Mouse (Mus musculus): Measurements from ENCODE around the gene Urad. TPM values are rescaled to one million over a fixed set of nuclear protein-coding genes. Genes with fewer than 3 reads are reported as not detected.
A peak's percentile ranks its signal among the peaks of the same experiment; 100 is the strongest.

The Urad gene
- polyA plus RNA-seq (2017; shearing (Covaris generic)), result not detected

- no peak for ATAC-seq
These were observed at the start of gene Urad for GRCm38 (mm10) chr5:147322183-147322582. Urad (minus strand) TSS chr5:147322440.

GRCm38 (mm10) chr5:147370276-147370675 lies 48.0 kb upstream of the Urad start:
- no peak for ATAC-seq

DNA sequence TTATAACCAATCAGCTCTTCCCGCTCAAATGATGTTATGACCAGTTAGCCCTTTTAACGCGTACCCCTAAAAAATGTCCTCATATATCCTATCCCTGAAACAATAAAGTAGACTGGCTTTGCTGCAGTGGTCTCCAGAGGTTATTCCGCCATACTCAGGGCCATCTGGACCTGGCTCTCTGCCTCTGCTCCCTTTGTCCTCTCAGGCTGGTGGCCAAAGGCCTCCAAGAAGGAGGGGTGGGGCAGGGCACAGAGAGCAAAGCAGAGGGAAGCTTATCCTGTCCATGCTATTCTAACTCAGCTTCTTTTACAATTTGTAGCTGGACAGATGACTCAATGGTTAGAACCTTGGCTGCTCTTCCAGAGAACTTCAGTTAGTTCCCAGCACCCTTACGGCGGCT lies 46.0 kb upstream of the Urad start:
- ATAC-seq, result no peak

GRCm38 (mm10) chr5:147365995-147366765 lies 43.9 kb upstream of the Urad start:
- ATAC-seq, result peak; percentile 63

GRCm38 (mm10) chr5:147363054-147363453 lies 40.8 kb upstream of the Urad start:
- no peak for ATAC-seq

DNA sequence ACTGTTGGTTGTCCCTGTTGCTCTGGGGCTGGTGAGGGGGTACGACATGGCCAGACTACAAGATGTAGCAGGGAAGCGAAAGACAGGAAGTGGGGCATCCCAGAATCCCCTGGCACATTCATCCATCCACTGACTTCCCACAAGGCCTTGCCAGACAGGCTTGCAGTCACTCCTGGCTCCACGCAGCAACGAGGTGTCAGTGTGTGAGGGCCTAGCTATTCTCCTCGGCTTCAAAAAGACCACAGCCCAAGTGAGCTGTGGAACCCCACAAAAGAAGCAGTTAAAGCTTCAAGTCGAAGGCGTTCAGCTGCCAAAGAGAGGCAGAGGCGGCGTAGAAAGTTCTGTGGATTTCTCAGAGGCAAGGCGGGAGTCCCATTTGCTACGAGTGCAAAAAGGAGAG lies 36.2 kb upstream of the Urad start:
- ATAC-seq, result no peak

DNA sequence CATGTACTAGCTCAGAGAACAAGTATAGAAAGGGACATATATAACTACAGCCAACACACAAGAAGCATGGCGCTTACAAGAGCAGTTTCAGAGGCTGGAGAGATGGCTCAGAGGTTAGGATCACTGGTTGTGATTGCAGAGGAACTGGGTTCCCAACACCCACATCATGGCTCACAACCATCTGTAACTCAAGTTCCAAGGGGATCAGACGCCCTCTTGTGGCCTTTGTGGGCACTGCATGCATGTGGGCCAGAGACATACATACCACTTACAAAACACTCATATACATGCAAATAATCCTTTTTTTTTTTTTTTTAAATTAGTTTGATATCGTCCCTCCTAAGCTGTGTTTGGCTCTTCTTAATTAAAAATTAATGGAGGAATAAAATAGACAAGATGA lies 35.3 kb upstream of the Urad start:
- no peak for ATAC-seq

- no peak for ATAC-seq
These were observed 34.2 kb upstream of the Urad start for GRCm38 (mm10) chr5:147356260-147357055.

GRCm38 (mm10) chr5:147355788-147356187 lies 33.5 kb upstream of the Urad start:
- ATAC-seq, result no peak

DNA sequence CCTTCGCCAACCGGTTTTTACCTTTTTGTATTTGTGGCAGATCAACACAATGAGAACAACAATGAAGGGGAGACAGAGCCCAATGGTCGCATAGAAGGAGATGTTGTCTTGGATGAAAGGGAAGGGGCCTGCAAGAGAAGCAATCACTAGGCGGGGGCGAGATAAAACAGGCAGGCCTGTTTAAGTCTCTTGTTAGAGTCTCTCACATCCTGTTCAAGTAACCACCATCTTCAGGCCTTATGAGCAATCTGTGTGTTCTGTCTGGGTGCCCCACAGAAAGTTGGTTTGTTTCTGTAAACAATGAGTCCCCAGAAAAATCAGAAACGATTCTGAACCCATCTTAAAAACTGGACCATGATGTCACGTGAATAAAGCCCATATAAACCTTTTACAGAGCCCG lies 32.7 kb upstream of the Urad start:
- ATAC-seq, result no peak

GRCm38 (mm10) chr5:147354161-147354780 lies 32.0 kb upstream of the Urad start:
- ATAC-seq, result no peak

- no peak for ATAC-seq
These were observed 29.7 kb upstream of the Urad start for GRCm38 (mm10) chr5:147351931-147352330.

GRCm38 (mm10) chr5:147345981-147346380 lies 23.7 kb upstream of the Urad start:
- ATAC-seq, result no peak

- no peak for ATAC-seq
These were observed 21.7 kb upstream of the Urad start for GRCm38 (mm10) chr5:147343904-147344303.

GRCm38 (mm10) chr5:147342901-147343300 lies 20.7 kb upstream of the Urad start:
- no peak for ATAC-seq

GRCm38 (mm10) chr5:147340741-147341414 lies 18.6 kb upstream of the Urad start:
- peak; percentile 68 for ATAC-seq

- no peak for ATAC-seq
These were observed 17.3 kb upstream of the Urad start for GRCm38 (mm10) chr5:147339560-147339959.

DNA sequence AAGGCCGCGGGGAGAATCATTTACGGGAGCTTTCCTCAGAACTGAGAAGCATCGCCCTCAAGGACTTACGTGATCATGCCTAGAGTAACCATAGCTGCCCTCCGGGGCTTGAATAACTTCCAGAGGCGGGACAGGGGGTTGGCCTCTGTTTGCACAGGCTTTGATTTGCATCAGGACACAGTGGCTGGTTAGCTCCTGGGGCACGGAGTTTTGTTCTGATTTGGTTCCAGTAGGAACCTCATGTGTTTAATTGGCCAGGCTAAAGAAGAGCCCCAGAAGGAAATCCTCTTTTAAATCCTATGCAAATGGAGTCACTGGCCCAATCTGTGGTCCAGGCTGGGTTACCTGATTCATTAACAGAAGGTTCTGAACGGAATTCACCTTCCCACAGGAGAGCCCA lies 16.7 kb upstream of the Urad start:
- no peak for ATAC-seq

- ATAC-seq, result no peak
These were observed 10.5 kb upstream of the Urad start for GRCm38 (mm10) chr5:147332711-147333110.

GRCm38 (mm10) chr5:147331547-147331946 lies 9.3 kb upstream of the Urad start:
- ATAC-seq, result no peak

DNA sequence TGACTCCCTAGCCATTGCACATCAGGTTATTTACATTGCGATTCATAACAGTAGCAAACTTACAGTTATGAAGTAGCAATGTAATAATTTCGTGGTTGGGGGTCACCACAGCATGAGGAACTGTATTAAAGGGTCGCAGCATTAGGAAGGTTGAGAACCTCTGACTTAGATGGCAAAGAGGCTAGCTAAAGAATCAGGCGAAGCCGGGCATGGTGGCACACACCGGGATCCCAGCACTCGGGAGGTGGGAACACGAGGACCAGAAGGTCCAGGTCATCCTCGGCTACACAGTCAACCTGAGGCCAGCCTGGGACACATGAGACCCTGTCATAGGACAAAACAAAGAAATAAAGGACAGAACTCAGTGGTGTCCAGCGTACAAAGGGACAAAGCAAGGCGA lies 7.7 kb upstream of the Urad start:
- no peak for ATAC-seq

DNA sequence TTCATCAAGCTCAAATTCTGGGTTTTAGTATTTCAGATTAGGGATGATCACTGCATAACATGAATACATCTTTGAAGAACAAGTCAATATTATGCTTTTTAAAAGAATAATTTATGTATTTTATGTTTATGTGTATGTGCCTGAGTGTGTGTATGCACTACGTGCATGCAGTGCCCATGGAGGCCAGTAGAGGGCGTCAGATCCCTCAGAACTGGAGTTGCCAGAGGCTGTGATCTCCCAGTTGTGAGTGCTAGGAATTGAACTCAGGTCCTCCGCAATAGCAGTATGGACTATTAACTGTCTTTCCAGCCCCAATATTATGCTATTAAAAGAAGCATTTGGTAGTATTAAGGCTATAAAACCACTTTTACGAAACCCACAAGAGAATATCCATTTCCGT lies 5.4 kb upstream of the Urad start:
- no peak for ATAC-seq

DNA sequence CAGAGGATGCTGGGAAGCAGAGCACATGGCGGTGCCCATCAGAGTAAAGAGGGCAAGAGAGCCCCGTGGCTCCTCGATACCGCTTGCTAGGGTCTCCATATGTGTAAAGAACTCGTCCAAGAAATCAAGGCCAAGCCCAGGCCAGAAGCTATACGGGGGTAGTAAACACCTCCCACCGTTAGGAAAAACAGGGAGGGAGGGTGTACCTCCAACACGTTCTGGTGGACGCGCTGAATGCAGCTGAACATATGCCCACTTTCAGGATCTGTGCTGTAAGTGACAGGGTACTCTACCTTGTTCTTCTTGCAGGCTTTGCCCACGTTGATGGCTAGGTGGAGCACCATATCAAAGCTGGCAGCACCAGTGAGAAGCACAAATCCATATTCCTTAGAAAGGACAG lies 3.7 kb upstream of the Urad start:
- ATAC-seq, result no peak

Data from activated CD4-positive, CD25-positive, alpha-beta regulatory T cell, adult 4 months (primary cell).